Comparison of ENCODE assay signal across 8 mouse cellular contexts in genomic region chr10:57727666-57728065, GRCm38 (mm10). TPM values are rescaled to one million over a fixed set of nuclear protein-coding genes. Genes with fewer than 3 reads are reported as not detected.
DNase-seq lines count a peak whose midpoint lies in the region; ATAC-seq lines count a peak whose summit lies in the region.

No protein-coding gene starts in this region.

- no peak for DNase-seq in frontal cortex, postnatal 36 days (ENCODE audit: low spot score in 2 of 2)
- peak; percentile 21 for DNase-seq in 416B (ENCODE audit: low read depth)
- peak; percentile 28 for DNase-seq in lung, postnatal 14 days
- DNase-seq in urinary bladder, adult 18-20 months (ENCODE audit: low spot score in 2 of 2): no peak
- no peak for DNase-seq in adrenal gland, adult 8-10 months

- peak; percentile 74 for ATAC-seq in frontal cortex, adult (ENCODE audit: low TSS enrichment)
- peak; percentile 88 for ATAC-seq in granulocyte monocyte progenitor cell, adult 5-6 weeks (replicated peaks; ENCODE audit: poor library complexity, severe bottlenecking)
- ATAC-seq in megakaryocyte-erythroid progenitor cell, adult 5-6 weeks (replicated peaks; ENCODE audit: low FRiP score, low TSS enrichment, poor library complexity, severe bottlenecking): no peak

RNA-seq across cellular contexts. Expression of gene Fabp7, which starts 57.0 kb away (rescaled TPM):
- 1.8 TPM in 1 of 2 replicates, not detected in the other for total RNA-seq in granulocyte monocyte progenitor cell, adult 5-6 weeks (2014; fragmentation: Nextera tagmentation)
- 1.7 TPM in 1 of 2 replicates, not detected in the other for total RNA-seq in granulocyte monocyte progenitor cell, adult 5-6 weeks (2017)
- total RNA-seq in adrenal gland, adult 8-10 months (2022): 1 to 10 TPM in 2 of 4 experiments, under 1 TPM in 2; 0.59 to 1.3 (median 0.89) TPM
- total RNA-seq in megakaryocyte-erythroid progenitor cell, adult 5-6 weeks (2014; fragmentation: Nextera tagmentation): not detected in 2 replicates
- not detected in 2 replicates for total RNA-seq in megakaryocyte-erythroid progenitor cell, adult 5-6 weeks (2017)

Comparison
In these comparisons a context has a peak if more than half of its experiments do, and no peak if none do; other contexts are left out.
1. DNase-seq: peak in 416B (single experiment) and lung, postnatal 14 days (single experiment); none in frontal cortex, postnatal 36 days (0 of 2), urinary bladder, adult 18-20 months (0 of 2) and adrenal gland, adult 8-10 months (single experiment).